Mouse (Mus musculus) telencephalon, adult 2 months (tissue): ENCODE data around the gene Ints4.

Experiments
- DNase-seq: peaks from one replicate; pipeline ENCODE4 v3.0.0-alpha.2; 2011; ENCODE audit warnings: low read depth, low spot score

Gene Ints4

DNA sequence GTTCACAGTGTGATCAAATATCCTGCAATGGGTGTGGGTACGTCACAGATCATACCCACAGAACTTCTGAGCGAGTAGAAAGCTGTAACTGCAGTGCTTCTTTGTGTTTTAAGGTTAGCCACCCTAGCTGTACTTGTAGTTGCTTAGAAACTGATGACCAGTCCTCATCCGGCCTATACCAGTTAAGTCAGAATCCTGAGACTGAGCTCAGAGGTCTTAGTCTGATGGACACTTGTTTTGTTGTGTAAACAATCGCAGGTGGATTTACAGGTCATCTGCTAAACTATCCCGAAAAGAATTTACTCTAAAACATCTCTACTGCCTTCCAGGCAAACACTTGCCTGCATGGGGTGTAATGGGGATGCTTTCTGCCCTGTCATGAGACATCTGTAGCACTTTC lies 55.8 kb downstream of the Ints4 start:
- DNase-seq, result no peak

DNA sequence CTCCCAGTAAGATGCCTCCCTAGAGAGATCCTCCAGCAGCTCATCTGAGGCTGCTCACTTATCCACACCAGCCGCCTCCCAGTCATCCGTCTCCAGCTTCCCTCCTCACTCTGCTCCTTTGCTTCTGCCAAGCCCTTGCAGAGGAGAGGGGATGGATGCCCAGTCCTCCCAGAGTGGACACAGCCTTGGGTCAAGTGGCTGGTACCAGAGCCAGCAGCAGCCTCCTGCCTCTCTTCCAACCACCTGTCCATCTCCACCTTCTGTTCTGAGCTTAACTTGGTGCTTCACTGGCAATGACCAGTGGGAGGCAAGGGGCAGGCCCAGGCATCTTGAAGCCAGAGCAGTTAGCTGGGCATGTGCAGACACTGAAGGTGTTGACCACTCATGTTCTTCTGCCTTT lies 65.7 kb downstream of the Ints4 start:
- DNase-seq, result no peak

DNA sequence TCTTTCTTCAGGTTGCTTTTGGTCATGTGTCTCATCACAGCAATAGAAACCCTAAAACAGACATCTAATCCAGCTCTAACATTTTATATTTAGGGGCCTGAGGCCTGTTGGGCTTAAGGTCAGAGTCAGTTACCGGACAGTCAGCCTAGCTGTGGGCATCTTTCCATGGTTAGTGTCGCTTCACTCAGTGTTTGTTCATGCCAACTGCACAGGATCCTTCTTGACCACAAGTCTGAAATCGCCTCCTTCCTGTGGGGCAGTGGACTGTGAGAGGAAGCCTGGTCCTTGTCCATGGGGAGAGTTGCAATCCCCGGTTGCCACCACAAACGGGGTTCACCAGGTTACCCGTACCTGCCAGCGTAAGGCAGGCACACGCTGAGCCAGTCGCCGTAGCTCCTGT lies 68.5 kb downstream of the Ints4 start:
- no peak for DNase-seq

DNA sequence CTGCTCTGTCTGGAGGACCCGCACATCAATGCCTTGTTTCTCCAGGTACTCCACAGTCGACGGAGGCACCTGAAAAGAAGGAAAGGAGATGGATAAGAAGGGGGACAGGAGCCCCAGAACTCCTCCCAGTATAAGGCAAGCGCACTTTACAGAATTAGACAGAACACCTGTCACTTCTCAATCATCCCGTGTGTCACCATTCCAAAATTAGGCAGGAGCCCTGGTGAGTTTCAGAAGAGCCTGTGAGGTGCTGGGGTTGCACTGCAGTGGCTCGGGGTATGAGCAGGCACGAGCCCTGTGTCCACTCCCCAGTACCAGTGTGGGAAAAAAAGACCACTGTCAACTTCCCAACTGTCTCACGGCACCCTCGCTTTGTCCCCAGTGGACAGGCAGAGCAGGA lies 69.9 kb downstream of the Ints4 start:
- no peak for DNase-seq

DNA sequence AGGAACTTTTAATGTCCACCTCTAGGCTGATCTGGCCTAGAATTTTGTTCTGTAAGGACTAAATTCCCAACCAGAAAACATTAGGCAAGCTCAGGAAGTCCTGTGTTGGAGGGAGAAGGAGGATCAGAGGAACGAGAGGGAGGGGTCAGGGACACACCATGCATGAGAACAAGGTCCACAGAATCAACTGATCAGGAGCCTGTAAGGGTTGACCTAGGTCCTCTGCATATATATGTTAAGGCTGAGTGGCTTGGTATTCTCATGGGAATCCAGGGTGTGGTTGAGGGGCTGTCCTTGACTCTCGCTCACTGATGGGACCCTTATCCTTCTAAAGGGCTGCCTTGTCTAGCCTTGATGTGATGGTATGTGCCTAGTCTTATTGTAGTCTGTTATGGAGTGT lies 82.8 kb downstream of the Ints4 start:
- no peak for DNase-seq

DNA sequence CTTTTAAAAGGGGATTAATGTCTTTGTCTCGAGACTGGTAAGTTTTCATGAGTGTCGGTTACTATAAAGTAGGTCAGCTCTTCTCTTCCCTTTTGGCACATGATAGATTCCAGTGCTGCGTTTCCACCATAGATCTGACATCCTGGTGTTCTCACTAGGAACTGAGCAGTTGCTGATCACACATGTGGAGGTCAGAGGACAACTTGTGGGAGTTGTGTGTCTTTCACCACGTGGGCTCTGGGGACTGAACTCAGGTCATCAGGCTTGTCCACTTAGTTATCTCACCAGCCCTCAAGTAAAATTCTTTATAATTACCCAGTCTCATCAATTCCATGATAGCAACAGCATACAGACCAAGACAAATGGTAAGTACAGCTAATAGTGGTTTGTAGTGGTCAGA lies 88.6 kb downstream of the Ints4 start:
- no peak for DNase-seq

DNA sequence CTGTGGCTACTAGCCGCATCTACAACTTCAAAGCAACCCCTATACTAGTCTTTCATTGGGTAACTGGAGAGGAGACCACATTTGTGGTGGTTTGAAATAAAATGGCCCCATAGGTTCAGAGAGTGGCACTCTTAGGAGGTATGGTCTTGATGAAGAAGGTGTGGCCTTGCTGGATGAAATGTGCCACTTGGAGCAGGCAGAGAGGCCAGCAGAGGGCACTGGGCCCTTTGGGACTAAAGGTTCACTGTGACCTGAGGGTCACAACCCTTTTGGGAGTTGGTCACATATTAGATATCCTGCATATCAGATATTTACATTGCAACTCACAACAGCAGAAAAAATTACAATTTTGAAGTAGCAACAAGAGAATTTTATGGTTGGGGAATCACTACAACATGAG lies 89.6 kb downstream of the Ints4 start:
- DNase-seq, result no peak

DNA sequence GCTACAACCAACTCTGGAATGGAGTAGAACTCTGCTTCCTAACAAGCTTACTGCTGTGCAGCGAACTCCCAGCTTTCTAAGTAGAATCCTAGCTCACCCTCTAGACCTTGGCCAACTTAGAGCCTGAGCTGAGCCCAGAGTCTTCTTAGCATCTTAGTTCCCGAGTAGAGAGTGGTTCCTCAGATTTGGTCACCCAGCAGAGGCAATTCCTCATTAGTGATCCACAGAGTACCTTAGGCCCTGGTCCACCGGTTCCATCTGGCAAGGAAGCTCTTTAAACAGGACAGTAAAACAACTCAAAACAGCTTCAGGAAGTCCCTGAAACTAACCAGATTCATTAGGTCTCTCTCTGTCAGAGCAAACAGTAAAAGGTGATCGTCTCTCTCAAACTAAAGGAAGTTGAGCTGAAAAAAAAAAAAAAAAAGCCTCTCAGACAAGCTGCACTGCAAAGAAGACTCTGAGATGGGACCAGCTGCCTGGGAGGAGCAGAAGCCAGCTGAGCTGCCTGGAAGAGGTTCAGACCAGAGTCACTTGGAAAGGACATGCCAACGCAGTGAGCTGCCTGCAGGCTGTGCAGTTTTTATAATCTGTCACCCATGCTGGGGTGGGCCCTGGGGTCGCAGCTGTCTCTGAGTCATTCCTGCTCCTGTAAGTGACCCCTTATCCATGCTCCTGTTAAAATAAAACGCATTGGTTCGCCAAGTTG lies 97.8 kb downstream of the Ints4 start:
- peak; percentile 18 for DNase-seq

DNA sequence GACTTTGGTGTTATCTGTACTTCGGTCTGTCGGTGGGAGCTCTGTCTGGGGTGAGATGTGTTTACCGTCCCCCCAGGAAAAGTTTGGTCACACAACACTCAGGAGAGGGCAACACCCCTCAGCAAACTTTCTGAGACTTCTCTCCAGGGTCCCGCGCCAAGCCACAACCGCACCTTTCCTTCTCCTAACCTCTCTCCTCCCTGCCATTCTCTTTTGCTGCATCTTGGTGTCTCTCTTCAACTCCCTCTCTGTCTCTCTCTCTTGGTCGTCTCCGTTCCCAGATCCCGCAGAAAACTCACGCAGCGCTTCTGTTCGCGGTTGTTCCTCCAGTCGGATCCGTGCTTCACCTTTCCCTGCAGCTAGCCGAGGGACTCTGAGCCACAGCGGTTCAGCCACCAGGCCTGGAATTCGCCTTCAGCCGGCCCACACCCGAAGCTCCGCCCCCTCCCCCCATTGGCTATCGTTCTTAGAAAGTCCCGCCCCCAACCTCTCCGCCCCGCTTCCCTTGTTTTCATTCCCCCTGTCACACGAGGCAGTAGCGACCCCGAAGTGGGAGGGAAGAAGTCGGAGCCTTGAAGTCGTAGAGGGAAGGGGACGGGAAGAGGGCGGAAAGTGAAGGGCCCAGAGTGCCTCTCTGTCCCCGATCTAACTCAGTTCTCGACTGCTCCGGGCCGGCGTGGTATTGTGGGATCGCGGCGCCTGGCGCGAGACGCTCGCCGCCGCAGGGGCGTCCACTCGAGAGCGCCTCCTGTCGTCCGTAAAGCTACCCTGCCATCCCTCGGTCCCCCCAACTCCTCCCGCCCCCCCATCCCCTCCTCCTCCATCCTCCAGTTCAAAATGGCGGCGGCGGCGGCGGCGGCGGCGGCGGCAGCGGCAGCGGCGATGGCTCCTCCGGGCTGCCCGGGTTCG lies 98.6 kb downstream of the Ints4 start, which contains the start of the genes Aamdc and Rsf1:
Gene Aamdc (minus strand): TSS at position 431 of the 909 bp plus-strand sequence.
Gene Rsf1 (plus strand): TSS at position 823 of the 909 bp plus-strand sequence.
- DNase-seq, result peak; percentile 99

DNA sequence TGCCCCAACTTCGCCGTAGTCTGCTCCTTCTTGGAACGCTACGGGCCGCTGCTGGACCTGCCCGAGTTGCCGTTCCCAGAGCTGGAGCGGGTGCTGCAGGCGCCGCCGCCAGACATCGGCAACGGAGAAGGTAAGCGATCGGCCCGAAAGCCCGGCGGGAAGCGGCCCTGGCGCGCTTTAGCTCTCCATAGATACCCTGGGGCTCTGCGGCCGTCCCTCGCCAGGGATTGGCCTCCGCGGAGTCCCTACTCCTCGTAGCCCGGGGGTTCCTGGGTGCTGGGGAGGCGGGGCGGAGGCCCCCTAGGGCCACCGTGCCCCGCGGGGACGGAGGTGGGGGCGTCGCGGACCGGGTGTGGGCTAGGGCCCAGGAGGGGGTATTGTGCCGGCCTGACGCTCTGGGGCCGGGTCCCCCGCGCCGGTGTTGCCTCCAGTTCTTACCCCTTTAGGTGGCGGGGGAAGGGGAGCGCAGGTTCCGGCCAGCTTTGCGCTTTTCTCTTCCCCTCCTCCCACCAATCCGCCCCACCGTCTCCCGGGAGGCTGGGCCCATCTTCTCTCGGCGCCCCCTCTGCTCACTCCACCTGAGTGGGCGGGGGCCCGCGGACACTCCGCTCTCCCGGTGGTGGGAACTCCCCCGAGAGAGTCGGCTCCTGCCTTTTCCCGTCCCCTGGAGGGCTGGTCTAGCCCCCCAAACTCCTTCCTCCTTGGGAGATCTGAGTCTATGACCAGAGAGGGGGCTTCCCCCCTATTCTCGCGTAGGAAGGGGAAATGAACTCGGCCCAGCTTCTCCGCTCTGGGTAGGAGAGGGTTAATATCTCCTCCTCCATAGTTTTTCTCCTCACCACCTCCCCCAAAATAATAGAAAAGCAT lies 99.5 kb downstream of the Ints4 start:
- DNase-seq, result no peak

DNA sequence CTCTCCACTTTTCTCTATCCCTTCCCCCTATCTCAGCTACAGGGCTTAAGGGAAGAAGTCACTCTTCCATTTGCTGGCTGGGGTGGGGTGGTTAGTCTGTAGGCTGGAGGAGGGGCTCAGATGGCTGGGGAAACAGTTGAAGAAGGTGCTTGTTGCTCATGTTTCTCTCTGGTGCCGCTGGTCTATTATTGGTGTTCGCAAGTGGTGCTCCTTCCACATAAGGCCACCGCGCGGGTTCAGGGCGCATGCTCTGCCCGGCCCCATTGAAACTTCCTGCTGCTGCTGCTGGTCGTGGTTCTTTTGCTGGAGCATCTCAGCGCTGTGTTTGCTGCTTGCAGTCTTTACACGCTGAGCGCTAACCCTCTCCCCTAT lies 100.1 kb downstream of the Ints4 start:
- peak; percentile 85 for DNase-seq

DNA sequence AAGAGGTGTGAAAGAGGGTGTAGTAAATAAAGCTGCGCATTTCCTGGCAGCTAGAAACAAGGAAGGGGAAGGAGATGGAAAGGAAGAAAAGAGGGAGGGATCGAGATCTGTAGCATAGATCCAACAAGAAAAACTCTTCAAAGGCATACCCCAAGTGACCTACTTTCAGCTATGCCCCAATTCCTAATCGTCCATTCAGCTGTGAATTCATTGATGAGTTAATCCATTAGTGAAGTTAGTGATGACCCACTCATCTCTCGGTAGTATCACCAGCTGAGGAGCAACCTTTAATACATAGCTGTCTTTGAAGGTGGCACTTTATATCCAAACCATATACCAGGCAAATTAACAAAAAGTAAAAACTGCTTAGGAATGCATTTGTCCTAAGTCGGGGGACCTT lies 107.8 kb downstream of the Ints4 start:
- DNase-seq, result no peak

DNA sequence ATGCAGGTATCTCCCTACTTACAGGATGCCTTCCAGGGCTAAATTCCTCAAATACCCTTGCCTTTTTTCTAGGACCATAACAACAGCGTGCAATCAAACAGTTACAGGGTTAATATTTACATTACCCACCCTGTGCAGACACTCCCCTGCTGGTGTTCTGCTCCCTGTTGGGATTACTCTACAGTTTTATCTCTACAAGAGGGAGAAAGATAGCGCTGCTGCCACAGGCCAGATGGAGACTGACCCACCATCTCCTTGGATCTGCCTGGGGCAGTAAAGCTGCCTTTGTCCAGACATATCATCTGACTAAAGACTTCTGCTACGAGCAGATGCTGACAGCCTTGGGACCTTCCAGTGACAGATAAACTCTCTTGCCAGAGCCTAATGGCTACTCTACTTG lies 109.7 kb downstream of the Ints4 start:
- DNase-seq, result no peak
